Mouse (Mus musculus): ENCODE measurements around the gene Foxo4.

DNA sequence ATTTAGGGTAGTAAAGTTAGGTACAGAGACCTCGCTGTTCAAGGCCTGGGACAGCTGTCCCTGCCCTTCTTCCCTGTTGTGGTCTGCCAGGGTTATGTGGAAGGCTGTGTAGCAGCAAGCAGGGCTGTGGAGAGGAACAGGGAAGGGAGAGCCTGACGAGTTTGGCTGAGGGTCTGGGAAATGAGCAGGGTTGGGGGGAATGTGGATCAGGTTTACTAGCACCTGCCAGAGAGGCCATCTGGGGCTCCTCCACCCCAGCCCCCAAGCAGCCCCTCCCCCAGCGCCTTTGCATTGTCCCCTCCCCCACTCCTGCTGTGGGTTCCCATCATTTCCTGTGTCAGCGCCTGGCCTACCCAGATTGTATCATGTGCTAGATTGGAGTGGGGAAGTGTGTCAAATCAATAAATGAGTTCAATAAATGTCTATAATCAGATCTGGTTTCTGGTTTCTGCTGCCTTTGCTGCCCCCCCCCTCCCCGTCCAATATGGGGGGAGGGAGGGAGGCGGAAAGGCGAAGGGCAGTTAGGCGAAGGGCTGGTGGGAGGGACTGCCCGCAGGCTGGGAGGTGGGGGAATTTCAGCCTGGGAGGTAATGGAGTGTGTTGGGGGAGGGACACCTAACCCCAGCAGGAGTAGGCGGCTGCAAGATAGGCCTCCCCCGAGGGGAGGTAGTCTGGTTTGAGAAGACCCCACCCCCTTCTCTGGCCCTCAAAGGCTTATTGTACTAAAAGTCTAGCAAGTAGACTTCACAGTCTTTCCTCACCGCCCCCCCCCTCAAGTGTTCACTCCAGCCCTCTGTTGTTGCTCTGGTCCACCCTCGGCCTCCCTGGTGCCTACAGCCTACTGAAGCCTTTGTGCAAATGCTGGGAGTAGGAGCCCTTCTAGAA, 6.4 kb downstream of the Foxo4 start:
- TF ChIP-seq EP300 (IDR thresholded peaks at IDR 0.05; ENCODE audit: low read depth) (no peak), CTCF (IDR thresholded peaks at IDR 0.05; ENCODE audit: low read depth) (no peak)
